Mouse (Mus musculus): ENCODE results near the gene Lyzl4. TPM values are rescaled to one million over a fixed set of nuclear protein-coding genes. Genes with fewer than 3 reads are reported as not detected.

The Lyzl4 gene
- total and polyA plus RNA-seq, 3 experiments, result not detected

DNA sequence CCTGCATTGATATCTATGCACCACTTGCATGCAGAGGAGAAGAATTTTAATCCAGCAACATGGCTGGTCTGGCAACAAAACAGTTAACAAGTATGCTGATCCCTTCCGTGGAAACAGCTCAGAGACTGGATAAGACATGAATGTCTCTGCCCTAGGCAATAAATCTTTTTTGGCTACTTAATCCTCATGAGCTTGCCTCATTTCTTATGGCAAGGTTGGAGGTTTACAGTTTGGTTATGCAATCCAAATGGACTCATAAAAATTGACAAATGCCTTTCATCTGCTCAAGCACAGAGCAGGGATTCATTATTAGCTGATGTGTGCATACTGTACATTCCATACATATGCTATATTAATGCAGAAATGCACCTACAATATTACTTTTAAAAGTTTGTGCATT, 73.4 kb downstream of the Lyzl4 start:
- TF ChIP-seq GABPA (IDR thresholded peaks at IDR 0.05; ENCODE audit: low read depth, low read length) (no peak), ETS1 (IDR thresholded peaks at IDR 0.05; ENCODE audit: low read depth, low read length) (no peak), CTCF (IDR thresholded peaks at IDR 0.05 in 2 of 3, conservative IDR thresholded peaks at IDR 0.05 in 1 of 3; ENCODE audit: control insufficient read depth in 1 of 3, insufficient read depth in 1 of 3, low read depth in 2 of 3, low read length in 3 of 3, poor library complexity in 1 of 3, severe bottlenecking in 1 of 3) (no peak), NRF1 (IDR thresholded peaks at IDR 0.05; ENCODE audit: insufficient read depth, low read depth, low read length, poor library complexity, severe bottlenecking) (no peak), GATA1 (IDR thresholded peaks at IDR 0.05; ENCODE audit: low read depth, low read length) (no peak), CHD2 (IDR thresholded peaks at IDR 0.05; ENCODE audit: low read length) (no peak), MAX (IDR thresholded peaks at IDR 0.05; ENCODE audit: low read length) (no peak), MXI1 (IDR thresholded peaks at IDR 0.05; ENCODE audit: low read depth, low read length) (no peak), KAT2A (conservative IDR thresholded peaks at IDR 0.05; ENCODE audit: low read depth, low read length) (no peak), ZKSCAN1 (IDR thresholded peaks at IDR 0.05; ENCODE audit: low read depth, low read length) (no peak), ZC3H11A (IDR thresholded peaks at IDR 0.05; ENCODE audit: low read depth, low read length) (no peak), TCF12 (IDR thresholded peaks at IDR 0.05; ENCODE audit: low read depth, low read length) (no peak), SIN3A (IDR thresholded peaks at IDR 0.05; ENCODE audit: low read length) (no peak)
- no peaks in the 10 kb centered on the region for H3K36me3 ChIP-seq (ENCODE audit: control insufficient read depth in 1 of 2, insufficient read depth in 2 of 2, low read length in 2 of 2)
- H3K27me3 ChIP-seq (ENCODE audit: control insufficient read depth in 1 of 2, insufficient read depth in 2 of 2, low read length in 2 of 2), result peaks cover 0 to 1% of the 10 kb centered on the region in 2 experiments; a peak in 2 of 4 replicates
- no peak for DNase-seq (ENCODE audit: low read depth, low spot score)
- H3K79me2 ChIP-seq (ENCODE audit: control insufficient read depth, insufficient read depth, low read length, poor library complexity), result no peaks in the 10 kb centered on the region
- no peak overlapping the region for H3K27ac ChIP-seq (ENCODE audit: control insufficient read depth, low read depth, low read length)
- H3K4me3 ChIP-seq (ENCODE audit: control insufficient read depth in 1 of 2, insufficient read depth in 1 of 2, low read depth in 2 of 2, low read length in 2 of 2), result no peak overlapping the region
- H3K9me3 ChIP-seq (replicated peaks; ENCODE audit: insufficient read depth, low read length), result no peaks in the 10 kb centered on the region
- H3K4me1 ChIP-seq (ENCODE audit: control insufficient read depth in 1 of 2, insufficient read depth in 2 of 2, low read length in 2 of 2), result no peaks in the 10 kb centered on the region
- H3K9ac ChIP-seq (ENCODE audit: control insufficient read depth, low read depth, low read length, poor library complexity, severe bottlenecking), result no peak overlapping the region

DNA sequence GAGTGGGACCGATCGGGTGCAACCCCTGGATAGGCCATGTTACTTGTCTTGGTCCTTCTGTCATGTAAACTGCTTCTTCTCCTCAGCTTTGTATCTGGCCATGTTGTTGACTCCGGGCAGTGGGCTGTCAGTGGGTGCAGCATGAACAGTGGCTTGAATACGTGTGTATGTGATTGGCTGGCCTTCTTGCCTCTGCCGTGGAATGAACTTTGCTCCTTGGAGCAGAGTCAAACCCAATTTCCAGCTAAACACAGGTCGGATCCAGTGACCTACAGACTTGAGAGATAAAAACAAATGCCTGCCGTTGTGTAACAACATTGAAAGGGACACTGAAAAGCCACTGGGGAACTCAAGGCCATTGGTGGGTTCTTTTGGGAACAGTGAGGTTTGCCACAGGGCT, 75.5 kb downstream of the Lyzl4 start:
- no peaks in the 10 kb centered on the region for H3K4me1 ChIP-seq (ENCODE audit: control insufficient read depth in 1 of 2, insufficient read depth in 2 of 2, low read length in 2 of 2)
- TF ChIP-seq SIN3A (IDR thresholded peaks at IDR 0.05; ENCODE audit: low read length) (no peak), JUND (IDR thresholded peaks at IDR 0.05; ENCODE audit: low read depth, low read length) (no peak), TBP (IDR thresholded peaks at IDR 0.05; ENCODE audit: low read depth, low read length) (no peak), TAL1 (IDR thresholded peaks at IDR 0.05; ENCODE audit: low read length) (no peak), USF2 (IDR thresholded peaks at IDR 0.05; ENCODE audit: borderline replicate concordance in 1 of 2, insufficient read depth in 1 of 2, low read depth in 1 of 2, low read length in 2 of 2) (no peak), MYC (IDR thresholded peaks at IDR 0.05; ENCODE audit: low read depth, low read length) (no peak), ELF1 (IDR thresholded peaks at IDR 0.05; ENCODE audit: low read depth, low read length) (no peak), ZC3H11A (IDR thresholded peaks at IDR 0.05; ENCODE audit: low read depth, low read length) (no peak), ZNF384 (IDR thresholded peaks at IDR 0.05; ENCODE audit: low read depth, low read length) (no peak), CHD2 (IDR thresholded peaks at IDR 0.05; ENCODE audit: low read length) (no peak), GATA1 (IDR thresholded peaks at IDR 0.05; ENCODE audit: low read depth, low read length) (no peak), MYB (IDR thresholded peaks at IDR 0.05; ENCODE audit: low read depth, low read length) (no peak), POLR2AphosphoS5 (IDR thresholded peaks at IDR 0.05; ENCODE audit: borderline replicate concordance, low read depth, low read length) (no peak), ZMIZ1 (IDR thresholded peaks at IDR 0.05; ENCODE audit: low read depth, low read length) (no peak), MAZ (IDR thresholded peaks at IDR 0.05; ENCODE audit: low read depth, low read length) (no peak), ZKSCAN1 (IDR thresholded peaks at IDR 0.05; ENCODE audit: low read depth, low read length) (no peak)
- H3K79me2 ChIP-seq (ENCODE audit: control insufficient read depth, insufficient read depth, low read length, poor library complexity), result no peaks in the 10 kb centered on the region
- no peak overlapping the region for H3K27ac ChIP-seq (ENCODE audit: control insufficient read depth, low read depth, low read length)
- H3K9me3 ChIP-seq (replicated peaks; ENCODE audit: insufficient read depth, low read length), result no peaks in the 10 kb centered on the region
- DNase-seq (ENCODE audit: low read depth, low spot score), result no peak
- H3K9ac ChIP-seq (ENCODE audit: control insufficient read depth, low read depth, low read length, poor library complexity, severe bottlenecking), result no peak overlapping the region
- peaks cover 0 to 3% of the 10 kb centered on the region in 2 experiments; a peak in 2 of 4 replicates for H3K27me3 ChIP-seq (ENCODE audit: control insufficient read depth in 1 of 2, insufficient read depth in 2 of 2, low read length in 2 of 2)
- H3K36me3 ChIP-seq (ENCODE audit: control insufficient read depth in 1 of 2, insufficient read depth in 2 of 2, low read length in 2 of 2), result no peaks in the 10 kb centered on the region
- no peak overlapping the region for H3K4me3 ChIP-seq (ENCODE audit: control insufficient read depth in 1 of 2, insufficient read depth in 1 of 2, low read depth in 2 of 2, low read length in 2 of 2)
